Mouse (Mus musculus) neural tube, embryonic 15.5 days (tissue): Measurements from ENCODE around the gene Smbd1. TPM values are rescaled to one million over a fixed set of nuclear protein-coding genes. Genes with fewer than 3 reads are reported as not detected.
A peak's percentile ranks its signal among the peaks of the same experiment; 100 is the strongest.

Experiments used
- ATAC-seq: fragments of 200-750 bp; cut with Nextera tagmentation; 2 replicates; pipeline ENCODE4 v1.8.0; 2017; ENCODE audit warnings: mild to moderate bottlenecking, moderate TSS enrichment, moderate library complexity; ENCODE audit not compliant: low FRiP score
- H3K27ac ChIP-seq: fragments of 300-500 bp; sonication (generic); replicated peaks from 2 replicates; pipeline ENCODE4 v1.5.1; 2015; ENCODE audit warnings: mild to moderate bottlenecking, inconsistent platforms
- H3K27me3 ChIP-seq: fragments of 300-500 bp; sonication (generic); replicated peaks from 2 replicates; pipeline ENCODE4 v1.6.1; 2015; ENCODE audit warnings: inconsistent platforms
- H3K36me3 ChIP-seq: fragments of 300-500 bp; sonication (generic); 2 replicates; pipeline ENCODE4 v1.6.1; 2015; ENCODE audit warnings: inconsistent platforms
- H3K4me1 ChIP-seq: fragments of 300-500 bp; sonication (generic); 2 replicates; pipeline ENCODE4 v1.6.1; 2015; ENCODE audit warnings: inconsistent platforms
- H3K4me2 ChIP-seq: fragments of 300-500 bp; sonication (generic); 2 replicates; pipeline ENCODE4 v1.6.1; 2015; ENCODE audit warnings: inconsistent platforms, mild to moderate bottlenecking, moderate library complexity
- H3K4me3 ChIP-seq: fragments of 300-500 bp; sonication (generic); replicated peaks from 2 replicates; pipeline ENCODE4 v1.5.1; 2015; ENCODE audit warnings: mild to moderate bottlenecking, inconsistent platforms
- H3K9ac ChIP-seq: fragments of 300-500 bp; sonication (generic); replicated peaks from 2 replicates; pipeline ENCODE4 v1.6.1; 2015; ENCODE audit warnings: mild to moderate bottlenecking, inconsistent platforms
- H3K9me3 ChIP-seq: fragments of 300-500 bp; sonication (generic); replicated peaks from 2 replicates; pipeline ENCODE4 v1.6.1; 2016; ENCODE audit warnings: inconsistent platforms
- WGBS: fragments of 180-500 bp; shearing (Covaris S2); methylation state at CpG from one replicate; pipeline ENCODE4 v1.1.7; 2015; ENCODE audit warnings: mixed read lengths; 5-methylcytosine and 5-hydroxymethylcytosine counted together
- polyA plus RNA-seq: library from polyadenylated mRNA; unstranded; fragments of >200 nt; fragmentation: Nextera tagmentation; extraction: Ambion mirVana; gene quantifications from 2 replicates; pipeline ENCODE4 v1.2.1, GENCODE M21; 2015

Smbd1 gene
- polyA plus RNA-seq, 1 experiment from 2014 or later = not detected

GRCm38 (mm10) chr16:32812888-32813361 is 2.6 kb upstream of the Smbd1 start:
- no peak overlapping the region for H3K9ac ChIP-seq
- no peaks in the 10 kb centered on the region for H3K36me3 ChIP-seq
- H3K27me3 ChIP-seq = no peaks in the 10 kb centered on the region
- no peak overlapping the region for H3K4me3 ChIP-seq
- no peak for ATAC-seq
- peaks cover 14% of the 10 kb centered on the region for H3K4me1 ChIP-seq
- no peaks in the 10 kb centered on the region for H3K9me3 ChIP-seq
- peak overlapping the region; percentile 38; the same call in 1 of the 2 replicates for H3K4me2 ChIP-seq
- no peak overlapping the region for H3K27ac ChIP-seq
- WGBS = 3% methylated on average over 9 of the region's 9 CpGs

- H3K9me3 ChIP-seq = no peaks in the 10 kb centered on the region
- H3K36me3 ChIP-seq = no peaks in the 10 kb centered on the region
- no peaks in the 10 kb centered on the region for H3K27me3 ChIP-seq
- H3K27ac ChIP-seq = no peak overlapping the region
- peaks cover 11% of the 10 kb centered on the region for H3K4me1 ChIP-seq
- no peak overlapping the region for H3K4me2 ChIP-seq
- no peak for ATAC-seq
- no peak overlapping the region for H3K4me3 ChIP-seq
- WGBS = 74% methylated on average over 8 of the region's 8 CpGs
- no peak overlapping the region for H3K9ac ChIP-seq
These were observed 2.7 kb downstream of the Smbd1 start for GRCm38 (mm10) chr16:32807408-32808185.

GRCm38 (mm10) chr16:32805151-32805550 is 5.1 kb downstream of the Smbd1 start:
- no peaks in the 10 kb centered on the region for H3K27me3 ChIP-seq
- H3K4me2 ChIP-seq = no peak overlapping the region
- peaks cover 11% of the 10 kb centered on the region for H3K4me1 ChIP-seq
- ATAC-seq = no peak
- no peaks in the 10 kb centered on the region for H3K9me3 ChIP-seq
- H3K36me3 ChIP-seq = no peaks in the 10 kb centered on the region
- 79% methylated on average over 7 of the region's 7 CpGs for WGBS
- no peak overlapping the region for H3K9ac ChIP-seq
- no peak overlapping the region for H3K27ac ChIP-seq
- no peak overlapping the region for H3K4me3 ChIP-seq

- H3K27ac ChIP-seq = no peak overlapping the region
- peaks cover 11% of the 10 kb centered on the region for H3K4me1 ChIP-seq
- no peaks in the 10 kb centered on the region for H3K36me3 ChIP-seq
- H3K9ac ChIP-seq = no peak overlapping the region
- ATAC-seq = no peak
- H3K4me2 ChIP-seq = no peak overlapping the region
- no peaks in the 10 kb centered on the region for H3K9me3 ChIP-seq
- H3K4me3 ChIP-seq = no peak overlapping the region
- no peaks in the 10 kb centered on the region for H3K27me3 ChIP-seq
- WGBS = 33% methylated on average over 5 of the region's 5 CpGs
These were observed 6.4 kb downstream of the Smbd1 start for GRCm38 (mm10) chr16:32803901-32804300.

- H3K9ac ChIP-seq = no peak overlapping the region
- no peak overlapping the region for H3K4me2 ChIP-seq
- no peaks in the 10 kb centered on the region for H3K36me3 ChIP-seq
- H3K9me3 ChIP-seq = no peaks in the 10 kb centered on the region
- H3K4me1 ChIP-seq = peaks cover 11% of the 10 kb centered on the region
- no peak overlapping the region for H3K4me3 ChIP-seq
- H3K27ac ChIP-seq = peak overlapping the region; percentile 60
- H3K27me3 ChIP-seq = no peaks in the 10 kb centered on the region
- WGBS = 39% methylated on average over 6 of the region's 6 CpGs
- peak; percentile 70 for ATAC-seq
These were observed 6.9 kb downstream of the Smbd1 start for GRCm38 (mm10) chr16:32803252-32803853.

- Histone ChIP-seq H3K27me3 (no peaks in the 10 kb centered on the region), H3K4me3 (no peak within 1 kb of the TSS), H3K36me3 (no peaks in the 10 kb centered on the region), H3K4me1 (no peaks in the 10 kb centered on the region), H3K27ac (no peak within 1 kb of the TSS), H3K9me3 (no peaks in the 10 kb centered on the region), H3K9ac (no peak within 1 kb of the TSS), H3K4me2 (no peak within 1 kb of the TSS)
- no peak for ATAC-seq
- WGBS = 77% methylated on average over 3 of the region's 3 CpGs
These were observed 12.9 kb downstream of the Smbd1 start, which contains the start of gene Muc20 for GRCm38 (mm10) chr16:32797426-32797689. Gene Muc20, minus strand, starts transcription at chr16:32797435.

- Histone ChIP-seq H3K4me3 (no peak overlapping the region), H3K4me2 (no peak overlapping the region), H3K4me1 (no peaks in the 10 kb centered on the region), H3K9me3 (no peaks in the 10 kb centered on the region), H3K27me3 (no peaks in the 10 kb centered on the region), H3K36me3 (no peaks in the 10 kb centered on the region), H3K27ac (no peak overlapping the region), H3K9ac (no peak overlapping the region)
- 62% methylated on average over 14 of the region's 14 CpGs for WGBS
- ATAC-seq = no peak
These were observed 13.4 kb downstream of the Smbd1 start for GRCm38 (mm10) chr16:32796676-32797425.

GRCm38 (mm10) chr16:32795177-32795576 is 15.1 kb downstream of the Smbd1 start:
- H3K27ac ChIP-seq = no peak overlapping the region
- H3K4me1 ChIP-seq = no peaks in the 10 kb centered on the region
- no peak for ATAC-seq
- no peak overlapping the region for H3K4me3 ChIP-seq
- WGBS = 84% methylated on average over 1 of the region's 1 CpGs
- no peaks in the 10 kb centered on the region for H3K27me3 ChIP-seq
- no peak overlapping the region for H3K4me2 ChIP-seq
- no peaks in the 10 kb centered on the region for H3K9me3 ChIP-seq
- H3K36me3 ChIP-seq = no peaks in the 10 kb centered on the region
- no peak overlapping the region for H3K9ac ChIP-seq

- Histone ChIP-seq H3K36me3 (no peaks in the 10 kb centered on the region), H3K4me1 (no peaks in the 10 kb centered on the region), H3K27me3 (no peaks in the 10 kb centered on the region), H3K9ac (no peak overlapping the region), H3K9me3 (0 out of 2 replicates have a peak, but pooled peaks cover 3% of the 10 kb centered on the region), H3K4me2 (no peak overlapping the region), H3K4me3 (no peak overlapping the region), H3K27ac (no peak overlapping the region)
- no peak for ATAC-seq
- 94% methylated on average over 5 of the region's 5 CpGs for WGBS
These were observed 20.2 kb downstream of the Smbd1 start for GRCm38 (mm10) chr16:32790056-32790455.

GRCm38 (mm10) chr16:32784840-32785239 is 25.4 kb downstream of the Smbd1 start:
- no peaks in the 10 kb centered on the region for H3K27me3 ChIP-seq
- WGBS = 63% methylated on average over 13 of the region's 13 CpGs
- no peak overlapping the region for H3K9ac ChIP-seq
- ATAC-seq = peak; percentile 63; the same call in 1 of the 2 replicates
- H3K9me3 ChIP-seq = 0 out of 2 replicates have a peak, but pooled peaks cover 3% of the 10 kb centered on the region
- no peak overlapping the region for H3K4me3 ChIP-seq
- no peaks in the 10 kb centered on the region for H3K36me3 ChIP-seq
- no peaks in the 10 kb centered on the region; the same call in 1 of the 2 replicates for H3K4me1 ChIP-seq
- H3K27ac ChIP-seq = no peak overlapping the region
- no peak overlapping the region for H3K4me2 ChIP-seq

- Histone ChIP-seq H3K4me2 (no peak overlapping the region), H3K4me3 (no peak overlapping the region), H3K9ac (no peak overlapping the region), H3K27ac (no peak overlapping the region), H3K36me3 (no peaks in the 10 kb centered on the region), H3K4me1 (no peaks in the 10 kb centered on the region; the same call in 1 of the 2 replicates), H3K27me3 (no peaks in the 10 kb centered on the region), H3K9me3 (0 out of 2 replicates have a peak, but pooled peaks cover 3% of the 10 kb centered on the region)
- no peak for ATAC-seq
- WGBS = 38% methylated on average over 5 of the region's 5 CpGs
These were observed 26.8 kb downstream of the Smbd1 start for GRCm38 (mm10) chr16:32783324-32784062.
